Mouse (Mus musculus): ENCODE results near the gene Atp11a. TPM values are rescaled to one million over a fixed set of nuclear protein-coding genes. Genes with fewer than 3 reads are reported as not detected.

The Atp11a gene
- polyA plus RNA-seq, 1 experiment from 2014 or later, result 22.5 TPM

DNA sequence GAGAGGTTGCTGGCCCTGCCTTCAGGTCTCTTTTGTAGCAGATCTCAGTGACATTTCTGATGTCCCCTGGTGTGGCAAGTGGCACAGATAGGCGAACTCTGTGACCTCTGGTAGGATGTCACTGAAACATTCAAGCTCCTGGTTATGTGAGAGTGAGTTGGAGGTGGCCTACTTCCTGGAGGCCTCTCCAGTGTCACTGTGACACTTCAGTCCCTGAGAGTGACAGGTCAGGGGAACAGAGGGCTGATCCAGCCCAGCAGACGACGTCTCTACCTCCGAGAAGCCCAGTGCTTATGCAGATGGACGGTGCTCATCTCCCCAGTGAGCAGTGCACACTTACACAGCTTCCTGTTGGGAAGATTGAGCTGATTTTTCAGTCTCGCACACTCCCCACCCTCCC, 68.4 kb downstream of the Atp11a start:
- Histone ChIP-seq H3K4me3 (no peak overlapping the region), H3K9me3 (no peaks in the 10 kb centered on the region), H3K36me3 (peaks cover 64% of the 10 kb centered on the region), H3K27ac (no peak overlapping the region), H3K4me2 (replicated peaks) (no peak overlapping the region), H3K4me1 (no peaks in the 10 kb centered on the region), H3K9ac (no peak overlapping the region), H3K27me3 (no peaks in the 10 kb centered on the region)
- 54% methylated on average over 6 of the region's 6 CpGs for WGBS
- no peak for ATAC-seq (ENCODE audit: insufficient number of reproducible peaks, insufficient read depth, low FRiP score, low TSS enrichment)

DNA sequence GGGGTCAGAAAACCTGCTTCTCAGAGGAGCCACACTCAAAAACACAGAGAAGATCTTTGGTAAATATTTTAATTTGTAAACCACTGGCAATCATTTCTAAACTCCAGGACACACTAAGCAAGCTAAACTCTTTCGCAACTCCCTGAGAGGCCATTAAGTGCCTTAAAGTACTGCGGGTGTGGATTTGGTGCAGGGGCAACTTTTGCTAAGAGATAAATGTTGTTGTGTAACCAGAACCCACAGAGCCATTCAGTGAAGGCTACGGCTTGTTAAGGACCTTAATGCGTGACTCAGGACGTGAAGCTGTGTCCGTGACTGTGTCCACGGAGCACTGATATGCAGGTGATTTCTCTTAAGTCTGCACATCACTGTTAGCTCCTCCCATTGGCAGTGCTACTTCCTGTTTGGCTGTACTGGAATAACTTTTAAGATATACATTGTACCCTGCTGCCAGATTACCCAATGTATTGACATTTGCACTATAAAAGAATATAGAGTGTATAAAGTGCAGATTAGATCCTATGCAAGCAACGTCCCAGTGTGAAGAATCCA, 68.9 kb downstream of the Atp11a start:
- no peak overlapping the region for H3K4me3 ChIP-seq
- no peak for ATAC-seq (ENCODE audit: insufficient number of reproducible peaks, insufficient read depth, low FRiP score, low TSS enrichment)
- H3K4me1 ChIP-seq, result no peaks in the 10 kb centered on the region
- no peak overlapping the region for H3K4me2 ChIP-seq (replicated peaks)
- WGBS, result 79% methylated on average over 8 of the region's 8 CpGs
- H3K27me3 ChIP-seq, result no peaks in the 10 kb centered on the region
- peaks cover 65% of the 10 kb centered on the region for H3K36me3 ChIP-seq
- H3K9me3 ChIP-seq, result no peaks in the 10 kb centered on the region
- no peak overlapping the region for H3K27ac ChIP-seq
- no peak overlapping the region for H3K9ac ChIP-seq

DNA sequence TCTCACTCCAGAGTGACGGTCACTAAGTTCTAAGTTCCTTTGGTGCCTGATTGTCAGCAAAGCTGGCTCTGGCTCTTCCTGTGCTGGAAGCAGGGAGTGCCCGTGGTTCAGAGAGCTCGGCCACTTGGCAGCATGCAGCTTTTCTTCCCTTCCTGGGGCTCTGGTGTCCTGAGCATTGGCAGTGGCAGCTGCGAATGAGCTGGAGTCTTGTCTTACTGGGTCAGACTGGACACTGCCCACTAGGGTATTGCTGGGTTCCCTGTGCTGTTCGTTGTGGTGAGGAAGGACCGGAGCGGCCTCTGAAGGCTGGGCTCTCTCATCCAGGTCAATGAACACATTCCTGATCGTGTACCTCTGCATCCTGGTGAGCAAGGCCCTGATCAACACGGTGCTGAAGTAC, 70.3 kb downstream of the Atp11a start:
- no peak overlapping the region for H3K27ac ChIP-seq
- no peak overlapping the region for H3K9ac ChIP-seq
- peaks cover 68% of the 10 kb centered on the region for H3K36me3 ChIP-seq
- 88% methylated on average over 9 of the region's 9 CpGs for WGBS
- H3K4me3 ChIP-seq, result no peak overlapping the region
- no peaks in the 10 kb centered on the region for H3K9me3 ChIP-seq
- H3K4me1 ChIP-seq, result no peaks in the 10 kb centered on the region
- ATAC-seq (ENCODE audit: insufficient number of reproducible peaks, insufficient read depth, low FRiP score, low TSS enrichment), result no peak
- H3K4me2 ChIP-seq (replicated peaks), result no peak overlapping the region
- no peaks in the 10 kb centered on the region for H3K27me3 ChIP-seq

DNA sequence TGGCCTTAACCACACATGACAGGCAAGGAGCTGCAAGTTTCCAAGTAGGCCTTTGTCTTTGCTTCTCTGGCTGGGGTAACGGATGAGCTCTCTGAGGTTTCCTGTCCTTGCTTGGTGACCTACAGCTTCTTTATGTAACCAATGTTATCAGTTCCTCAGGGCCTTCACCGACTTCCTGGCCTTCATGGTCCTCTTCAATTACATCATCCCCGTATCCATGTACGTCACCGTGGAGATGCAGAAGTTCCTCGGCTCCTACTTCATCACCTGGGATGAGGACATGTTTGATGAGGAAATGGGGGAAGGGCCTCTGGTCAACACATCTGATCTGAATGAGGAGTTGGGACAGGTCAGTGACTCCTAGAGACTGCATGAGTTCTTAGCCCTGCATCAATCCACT, 71.5 kb downstream of the Atp11a start:
- H3K9ac ChIP-seq, result no peak overlapping the region
- WGBS, result 90% methylated on average over 6 of the region's 6 CpGs
- no peak for ATAC-seq (ENCODE audit: insufficient number of reproducible peaks, insufficient read depth, low FRiP score, low TSS enrichment)
- H3K9me3 ChIP-seq, result no peaks in the 10 kb centered on the region
- no peak overlapping the region for H3K4me3 ChIP-seq
- H3K4me2 ChIP-seq (replicated peaks), result no peak overlapping the region
- H3K4me1 ChIP-seq, result no peaks in the 10 kb centered on the region
- H3K27ac ChIP-seq, result no peak overlapping the region
- no peaks in the 10 kb centered on the region for H3K27me3 ChIP-seq
- peaks cover 68% of the 10 kb centered on the region for H3K36me3 ChIP-seq

DNA sequence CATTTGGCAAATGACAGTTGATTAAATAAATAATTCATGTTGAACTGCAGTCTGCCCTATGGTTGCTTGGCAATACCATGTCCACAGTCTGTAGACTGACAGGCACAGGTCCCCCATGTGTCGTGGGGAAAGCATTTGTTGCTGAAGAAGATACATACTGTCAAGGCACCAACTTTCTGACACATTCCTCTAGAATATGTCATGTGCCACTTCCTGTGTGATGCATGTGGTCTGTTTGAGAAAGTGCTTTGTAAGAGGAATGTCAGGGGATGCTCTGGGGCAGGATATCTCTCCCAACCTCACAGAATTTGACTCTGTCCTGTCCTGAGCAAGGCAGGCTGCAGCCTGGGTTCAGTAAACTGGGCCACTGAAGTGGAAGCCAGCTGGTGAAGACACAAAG, 72.6 kb downstream of the Atp11a start:
- no peak for ATAC-seq (ENCODE audit: insufficient number of reproducible peaks, insufficient read depth, low FRiP score, low TSS enrichment)
- H3K27ac ChIP-seq, result no peak overlapping the region
- no peak overlapping the region for H3K9ac ChIP-seq
- H3K4me1 ChIP-seq, result no peaks in the 10 kb centered on the region
- peaks cover 74% of the 10 kb centered on the region for H3K36me3 ChIP-seq
- no peak overlapping the region for H3K4me2 ChIP-seq (replicated peaks)
- no peak overlapping the region for H3K4me3 ChIP-seq
- 79% methylated on average over 1 of the region's 1 CpGs for WGBS
- no peaks in the 10 kb centered on the region for H3K9me3 ChIP-seq
- H3K27me3 ChIP-seq, result no peaks in the 10 kb centered on the region

DNA sequence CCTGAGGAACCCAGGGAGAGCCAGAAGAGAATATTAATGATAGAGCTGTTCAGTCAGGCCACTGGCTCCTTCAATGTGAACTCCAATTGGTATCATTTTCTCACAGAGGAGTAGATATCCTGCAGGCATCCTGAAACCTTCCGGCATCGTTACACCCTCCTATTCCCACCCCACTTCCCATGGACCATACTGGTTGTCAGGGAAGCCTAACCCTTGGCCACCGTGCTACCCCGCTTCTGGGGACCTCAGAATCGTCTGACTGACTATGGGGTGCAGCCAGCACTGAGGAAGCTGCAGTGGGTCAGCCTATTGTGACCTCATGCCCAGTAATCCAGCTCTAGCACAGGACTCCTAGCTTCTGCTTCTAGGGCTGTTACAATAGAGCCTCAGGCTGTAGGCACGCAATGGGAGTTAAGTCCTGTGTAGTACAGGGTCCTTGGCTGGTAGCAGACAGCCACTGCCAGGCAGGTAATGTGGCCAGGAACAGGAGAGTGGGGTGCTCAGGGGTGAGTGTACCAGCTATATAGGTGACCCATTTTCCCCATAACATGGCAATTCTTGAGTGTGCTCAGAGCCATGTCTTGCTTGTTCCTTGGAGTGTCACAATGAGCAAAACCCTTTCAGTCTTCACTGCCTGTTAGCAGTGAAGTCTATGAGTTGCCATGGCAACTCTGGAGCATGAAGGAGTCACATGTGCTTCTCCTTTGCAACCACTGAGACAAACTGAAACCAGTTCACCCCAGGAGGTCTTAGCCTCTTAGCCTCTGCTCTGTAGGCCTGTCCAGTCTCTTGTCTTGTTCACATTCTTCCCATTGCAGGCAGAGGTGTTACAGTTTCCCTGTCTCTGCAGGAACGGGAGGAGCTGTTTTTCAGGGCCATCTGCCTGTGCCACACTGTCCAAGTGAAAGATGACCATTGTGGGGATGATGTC, 75.1 kb downstream of the Atp11a start:
- no peaks in the 10 kb centered on the region for H3K4me1 ChIP-seq
- no peak overlapping the region for H3K4me3 ChIP-seq
- H3K9me3 ChIP-seq, result no peaks in the 10 kb centered on the region
- no peak overlapping the region for H3K9ac ChIP-seq
- H3K4me2 ChIP-seq (replicated peaks), result no peak overlapping the region
- ATAC-seq (ENCODE audit: insufficient number of reproducible peaks, insufficient read depth, low FRiP score, low TSS enrichment), result no peak
- H3K36me3 ChIP-seq, result peaks cover 87% of the 10 kb centered on the region
- H3K27ac ChIP-seq, result no peak overlapping the region
- H3K27me3 ChIP-seq, result no peaks in the 10 kb centered on the region
- 86% methylated on average over 7 of the region's 7 CpGs for WGBS

DNA sequence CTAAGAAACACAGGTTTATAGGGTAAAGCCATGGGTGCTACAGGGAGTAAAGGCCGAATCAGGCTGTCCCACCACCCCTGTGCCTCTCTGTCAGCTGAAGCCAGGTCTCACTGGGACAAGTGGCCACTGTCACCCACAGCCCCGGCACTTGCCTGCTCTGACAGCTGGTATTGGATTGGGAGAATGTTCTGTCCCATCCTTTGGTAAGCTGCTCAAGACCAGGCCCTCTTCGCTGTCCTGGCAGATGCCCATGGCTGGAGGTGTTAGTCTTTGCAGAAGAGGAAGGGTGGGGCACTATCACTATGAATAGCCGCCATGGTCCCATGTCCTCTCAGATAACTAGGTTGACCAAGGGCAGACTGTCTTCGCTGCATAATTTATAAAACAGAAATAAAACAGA, 76.8 kb downstream of the Atp11a start:
- H3K27ac ChIP-seq, result no peak overlapping the region
- peaks cover 79% of the 10 kb centered on the region for H3K36me3 ChIP-seq
- H3K4me3 ChIP-seq, result no peak overlapping the region
- H3K4me2 ChIP-seq (replicated peaks), result no peak overlapping the region
- H3K9ac ChIP-seq, result no peak overlapping the region
- ATAC-seq (ENCODE audit: insufficient number of reproducible peaks, insufficient read depth, low FRiP score, low TSS enrichment), result no peak
- WGBS, result 88% methylated on average over 5 of the region's 5 CpGs
- no peaks in the 10 kb centered on the region for H3K27me3 ChIP-seq
- H3K9me3 ChIP-seq, result no peaks in the 10 kb centered on the region
- no peaks in the 10 kb centered on the region for H3K4me1 ChIP-seq

DNA sequence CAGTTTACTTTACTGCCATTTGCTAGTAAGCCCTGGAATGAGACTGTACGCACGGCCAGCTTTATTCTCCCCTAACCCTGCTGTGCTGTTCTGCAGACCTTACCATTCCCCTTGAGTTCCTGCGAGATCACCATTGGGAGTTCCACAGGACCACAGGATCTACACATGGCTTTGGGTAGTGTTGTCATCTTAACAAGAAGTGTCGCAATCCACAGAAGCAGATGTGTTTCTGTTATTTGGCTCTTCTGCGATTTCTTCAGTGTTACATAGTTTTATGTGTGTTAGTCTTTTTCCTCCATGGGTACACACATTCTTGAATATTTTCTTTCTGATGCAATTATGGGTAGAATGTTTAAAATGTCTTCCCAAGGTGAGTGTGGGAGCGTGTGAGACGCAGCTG, 84.0 kb downstream of the Atp11a start:
- ATAC-seq (ENCODE audit: insufficient number of reproducible peaks, insufficient read depth, low FRiP score, low TSS enrichment), result no peak
- Histone ChIP-seq H3K9me3 (no peaks in the 10 kb centered on the region), H3K27ac (no peak overlapping the region), H3K4me2 (replicated peaks) (no peak overlapping the region), H3K4me3 (no peak overlapping the region), H3K36me3 (peaks cover 53% of the 10 kb centered on the region), H3K4me1 (no peaks in the 10 kb centered on the region), H3K9ac (no peak overlapping the region), H3K27me3 (no peaks in the 10 kb centered on the region)
- 83% methylated on average over 7 of the region's 7 CpGs for WGBS

DNA sequence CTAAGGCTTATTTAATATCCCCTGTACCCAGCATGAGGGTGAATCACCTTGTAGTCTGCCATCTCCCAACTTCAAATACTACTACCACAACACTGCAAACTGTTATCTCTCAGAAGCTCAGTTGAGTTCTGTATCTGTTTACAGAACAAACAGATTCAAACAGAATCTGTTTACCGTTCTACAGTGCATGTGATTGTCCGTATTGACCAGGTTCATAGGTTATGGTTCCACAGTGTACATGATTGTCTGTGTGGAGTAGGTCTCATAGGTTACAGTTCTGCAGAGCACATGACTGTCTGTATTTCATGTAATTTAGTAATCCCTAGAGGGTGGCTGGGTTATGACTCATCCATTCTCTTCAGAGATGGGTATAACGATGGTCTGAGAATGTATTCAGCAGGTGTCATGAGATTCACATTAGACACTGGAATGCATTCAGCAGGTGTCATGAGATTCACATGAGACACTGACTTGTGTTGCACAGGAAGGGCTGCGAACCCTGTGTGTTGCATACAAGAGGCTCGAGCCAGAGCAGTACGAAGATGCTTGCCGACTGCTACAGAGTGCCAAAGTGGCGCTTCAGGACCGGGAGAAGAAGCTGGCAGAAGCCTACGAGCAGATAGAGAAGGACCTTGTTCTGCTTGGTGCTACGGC, 85.7 kb downstream of the Atp11a start:
- Histone ChIP-seq H3K9ac (no peak overlapping the region), H3K9me3 (no peaks in the 10 kb centered on the region), H3K4me3 (no peak overlapping the region), H3K4me2 (replicated peaks) (no peak overlapping the region), H3K4me1 (no peaks in the 10 kb centered on the region), H3K27ac (no peak overlapping the region), H3K36me3 (peaks cover 53% of the 10 kb centered on the region), H3K27me3 (no peaks in the 10 kb centered on the region)
- ATAC-seq (ENCODE audit: insufficient number of reproducible peaks, insufficient read depth, low FRiP score, low TSS enrichment), result no peak
- 89% methylated on average over 11 of the region's 11 CpGs for WGBS

DNA sequence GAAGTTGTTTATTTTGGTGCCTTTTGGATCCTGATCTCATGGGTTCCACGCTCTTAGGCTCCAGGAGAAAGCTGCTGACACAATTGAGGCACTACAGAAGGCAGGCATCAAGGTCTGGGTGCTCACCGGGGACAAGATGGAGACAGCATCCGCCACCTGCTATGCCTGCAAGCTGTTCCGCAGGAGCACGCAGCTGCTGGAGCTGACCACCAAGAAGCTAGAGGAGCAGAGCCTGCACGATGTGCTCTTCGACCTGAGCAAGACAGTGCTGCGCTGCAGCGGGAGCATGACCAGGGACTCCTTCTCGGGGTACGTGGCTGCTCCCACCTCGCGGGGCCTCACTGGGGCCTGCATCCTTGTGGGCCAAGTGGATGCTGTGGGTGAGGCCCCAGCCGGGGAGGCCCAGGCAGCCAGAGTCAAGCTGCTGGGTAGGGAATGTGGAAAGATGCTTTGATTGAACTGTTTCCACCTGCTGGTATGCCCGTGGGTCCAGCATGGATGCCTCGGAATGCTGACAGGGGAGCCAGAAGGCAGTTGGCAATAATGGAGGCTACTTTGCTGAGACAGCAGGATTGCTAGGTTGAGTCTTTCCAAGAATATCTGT, 87.6 kb downstream of the Atp11a start:
- WGBS, result 94% methylated on average over 16 of the region's 16 CpGs
- Histone ChIP-seq H3K4me2 (replicated peaks) (no peak overlapping the region), H3K4me1 (no peaks in the 10 kb centered on the region), H3K9ac (no peak overlapping the region), H3K27me3 (no peaks in the 10 kb centered on the region), H3K36me3 (peaks cover 62% of the 10 kb centered on the region), H3K27ac (no peak overlapping the region), H3K4me3 (no peak overlapping the region), H3K9me3 (no peaks in the 10 kb centered on the region)
- ATAC-seq (ENCODE audit: insufficient number of reproducible peaks, insufficient read depth, low FRiP score, low TSS enrichment), result no peak

DNA sequence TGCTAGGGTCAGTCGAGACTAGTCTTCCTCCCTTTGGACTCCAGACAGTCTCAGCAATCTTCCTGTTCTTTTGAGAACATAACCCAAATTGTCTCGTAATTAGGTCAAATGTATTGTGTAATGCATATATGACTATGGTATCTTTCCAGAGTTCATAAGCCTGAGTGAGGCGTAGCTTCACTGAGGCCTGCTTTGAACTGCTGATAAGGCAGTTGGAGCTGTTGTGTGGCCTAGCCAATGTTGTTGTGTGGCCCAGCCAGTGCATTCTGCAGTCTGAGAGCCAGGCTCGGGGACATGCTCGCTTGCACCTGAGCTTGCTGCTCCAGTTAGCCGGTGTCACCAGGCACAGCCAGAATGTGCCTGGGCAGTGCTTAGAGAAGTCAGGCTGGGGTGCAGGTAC, 89.6 kb downstream of the Atp11a start:
- H3K4me1 ChIP-seq, result no peaks in the 10 kb centered on the region
- H3K9ac ChIP-seq, result no peak overlapping the region
- WGBS, result 95% methylated on average over 6 of the region's 6 CpGs
- no peak overlapping the region for H3K4me2 ChIP-seq (replicated peaks)
- ATAC-seq (ENCODE audit: insufficient number of reproducible peaks, insufficient read depth, low FRiP score, low TSS enrichment), result no peak
- no peak overlapping the region for H3K4me3 ChIP-seq
- no peak overlapping the region for H3K27ac ChIP-seq
- H3K9me3 ChIP-seq, result no peaks in the 10 kb centered on the region
- no peaks in the 10 kb centered on the region for H3K27me3 ChIP-seq
- peaks cover 75% of the 10 kb centered on the region for H3K36me3 ChIP-seq

DNA sequence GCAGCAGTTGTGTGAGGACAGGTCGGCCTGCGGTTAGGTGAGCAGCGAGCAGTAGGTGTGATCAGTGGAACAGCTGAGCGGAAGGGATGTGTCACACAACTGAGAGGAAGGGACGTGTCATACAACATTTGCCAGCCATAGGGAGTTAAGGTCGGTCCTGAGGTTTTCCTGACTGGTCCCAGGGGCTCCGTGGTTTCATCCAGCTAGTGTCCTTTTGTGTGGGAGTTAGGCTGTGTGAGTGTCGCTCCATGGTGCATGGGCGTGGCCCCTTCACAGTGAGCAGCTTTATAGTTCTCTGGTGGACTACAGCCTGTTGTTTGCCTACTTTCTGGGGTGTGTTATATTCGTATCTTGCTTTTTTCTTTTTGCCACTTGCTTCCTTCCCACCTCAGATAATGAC, 94.4 kb downstream of the Atp11a start:
- H3K4me1 ChIP-seq, result no peaks in the 10 kb centered on the region

More for the DNA sequence above, 94.4 kb downstream of the Atp11a start:
- no peak for ATAC-seq (ENCODE audit: insufficient number of reproducible peaks, insufficient read depth, low FRiP score, low TSS enrichment)
- Histone ChIP-seq H3K27ac (no peak overlapping the region), H3K27me3 (no peaks in the 10 kb centered on the region), H3K4me3 (no peak overlapping the region), H3K36me3 (peaks cover 50% of the 10 kb centered on the region), H3K9me3 (no peaks in the 10 kb centered on the region), H3K9ac (no peak overlapping the region), H3K4me2 (replicated peaks) (no peak overlapping the region)
- 88% methylated on average over 10 of the region's 10 CpGs for WGBS
